Mouse (Mus musculus) midbrain, embryonic 12.5 days (tissue): ENCODE measurements around the gene Rsc1a1. TPM values are rescaled to one million over a fixed set of nuclear protein-coding genes. Genes with fewer than 3 reads are reported as not detected.

ENCODE experiments used
- ATAC-seq: fragments of 200-750 bp; cut with Nextera tagmentation; 2 replicates; pipeline ENCODE4 v1.8.0; 2017; ENCODE audit warnings: low read depth, moderate TSS enrichment, moderate library complexity; ENCODE audit not compliant: low FRiP score
- H3K27ac ChIP-seq: fragments of 300-500 bp; sonication (generic); replicated peaks from 2 replicates; pipeline ENCODE4 v1.5.1; 2016; ENCODE audit warnings: mild to moderate bottlenecking
- H3K27me3 ChIP-seq: fragments of 300-500 bp; sonication (generic); 2 replicates; pipeline ENCODE4 v1.6.1; 2016; ENCODE audit warnings: mild to moderate bottlenecking
- H3K36me3 ChIP-seq: fragments of 300-500 bp; sonication (generic); 2 replicates; pipeline ENCODE4 v1.6.1; 2016
- H3K4me1 ChIP-seq: fragments of 300-500 bp; sonication (generic); 2 replicates; pipeline ENCODE4 v1.6.1; 2016
- H3K4me2 ChIP-seq: fragments of 300-500 bp; sonication (generic); replicated peaks from 2 replicates; pipeline ENCODE4 v1.6.1; 2016; ENCODE audit warnings: mild to moderate bottlenecking, moderate library complexity
- H3K4me3 ChIP-seq: fragments of 300-500 bp; sonication (generic); 2 replicates; pipeline ENCODE4 v1.5.1; 2016; ENCODE audit warnings: mild to moderate bottlenecking
- H3K9ac ChIP-seq: fragments of 300-500 bp; sonication (generic); replicated peaks from 2 replicates; pipeline ENCODE4 v1.6.1; 2016; ENCODE audit warnings: mild to moderate bottlenecking, moderate library complexity
- H3K9me3 ChIP-seq: fragments of 300-500 bp; sonication (generic); 2 replicates; pipeline ENCODE4 v1.6.1; 2016; ENCODE audit warnings: mild to moderate bottlenecking
- WGBS: fragments of 180-500 bp; shearing (Covaris S2); methylation state at CpG from one replicate; pipeline ENCODE4 v1.1.7; 2016; 5-methylcytosine and 5-hydroxymethylcytosine counted together
- polyA plus RNA-seq: library from polyadenylated mRNA; unstranded; fragments of >200 nt; fragmentation: Nextera tagmentation; extraction: Ambion mirVana; gene quantifications from 2 replicates; pipeline ENCODE4 v1.2.1, GENCODE M21; 2016

The Rsc1a1 gene
- polyA plus RNA-seq, 1 experiment from 2014 or later: not detected

GRCm38 (mm10) chr4:141686525-141686924, 1.1 kb upstream of the Rsc1a1 start:
- H3K4me2 ChIP-seq: no peak overlapping the region
- no peak overlapping the region for H3K9ac ChIP-seq
- H3K4me3 ChIP-seq: no peak overlapping the region
- no peaks in the 10 kb centered on the region for H3K9me3 ChIP-seq
- WGBS: 85% methylated on average over 8 of the region's 8 CpGs
- no peak overlapping the region for H3K27ac ChIP-seq
- ATAC-seq: no peak
- H3K27me3 ChIP-seq: no peaks in the 10 kb centered on the region
- H3K4me1 ChIP-seq: no peaks in the 10 kb centered on the region
- peaks cover 67% of the 10 kb centered on the region for H3K36me3 ChIP-seq

GRCm38 (mm10) chr4:141686093-141686492, 694 bp upstream of the Rsc1a1 start:
- no peak for ATAC-seq
- Histone ChIP-seq H3K4me1 (no peaks in the 10 kb centered on the region), H3K27ac (no peak overlapping the region), H3K36me3 (peaks cover 62% of the 10 kb centered on the region), H3K9ac (no peak overlapping the region), H3K4me2 (no peak overlapping the region), H3K4me3 (no peak overlapping the region), H3K27me3 (no peaks in the 10 kb centered on the region), H3K9me3 (no peaks in the 10 kb centered on the region)
- WGBS: 92% methylated on average over 3 of the region's 3 CpGs

GRCm38 (mm10) chr4:141682706-141683230, 2.6 kb downstream of the Rsc1a1 start:
- peaks cover 39% of the 10 kb centered on the region for H3K36me3 ChIP-seq

GRCm38 (mm10) chr4:141681767-141682166, 3.6 kb downstream of the Rsc1a1 start:
- Histone ChIP-seq H3K4me2 (no peak overlapping the region), H3K4me1 (no peaks in the 10 kb centered on the region), H3K4me3 (no peak overlapping the region), H3K27ac (no peak overlapping the region), H3K9ac (no peak overlapping the region), H3K36me3 (peaks cover 35% of the 10 kb centered on the region), H3K9me3 (no peaks in the 10 kb centered on the region), H3K27me3 (no peaks in the 10 kb centered on the region)
- 69% methylated on average over 7 of the region's 7 CpGs for WGBS
- no peak for ATAC-seq

More at GRCm38 (mm10) chr4:141682706-141683230, 2.6 kb downstream of the Rsc1a1 start:
- H3K27me3 ChIP-seq: no peaks in the 10 kb centered on the region
- ATAC-seq: no peak
- H3K4me3 ChIP-seq: no peak overlapping the region
- H3K9ac ChIP-seq: no peak overlapping the region
- H3K9me3 ChIP-seq: no peaks in the 10 kb centered on the region
- no peak overlapping the region for H3K27ac ChIP-seq
- H3K4me2 ChIP-seq: no peak overlapping the region
- WGBS: 63% methylated on average over 12 of the region's 12 CpGs
- H3K4me1 ChIP-seq: no peaks in the 10 kb centered on the region

- ATAC-seq: no peak
- Histone ChIP-seq H3K4me1 (no peaks in the 10 kb centered on the region), H3K27ac (no peak overlapping the region), H3K27me3 (no peaks in the 10 kb centered on the region), H3K9me3 (no peaks in the 10 kb centered on the region), H3K4me3 (no peak overlapping the region), H3K36me3 (peaks cover 26% of the 10 kb centered on the region), H3K9ac (no peak overlapping the region), H3K4me2 (no peak overlapping the region)
- WGBS: 78% methylated on average over 12 of the region's 12 CpGs
Measured at GRCm38 (mm10) chr4:141680892-141681291, 4.5 kb downstream of the Rsc1a1 start.

- no peak overlapping the region for H3K4me2 ChIP-seq
- ATAC-seq: no peak
- no peak overlapping the region for H3K27ac ChIP-seq
- H3K36me3 ChIP-seq: peaks cover 8% of the 10 kb centered on the region
- no peaks in the 10 kb centered on the region for H3K27me3 ChIP-seq
- WGBS: 90% methylated on average over 2 of the region's 2 CpGs
- H3K9me3 ChIP-seq: no peaks in the 10 kb centered on the region
- no peaks in the 10 kb centered on the region for H3K4me1 ChIP-seq
- no peak overlapping the region for H3K9ac ChIP-seq
- no peak overlapping the region for H3K4me3 ChIP-seq
Measured at GRCm38 (mm10) chr4:141679016-141679415, 6.4 kb downstream of the Rsc1a1 start.

GRCm38 (mm10) chr4:141676462-141676979, 8.9 kb downstream of the Rsc1a1 start:
- no peak overlapping the region for H3K27ac ChIP-seq
- H3K9me3 ChIP-seq: no peaks in the 10 kb centered on the region
- H3K27me3 ChIP-seq: no peaks in the 10 kb centered on the region
- no peak for ATAC-seq
- no peaks in the 10 kb centered on the region for H3K36me3 ChIP-seq
- WGBS: 81% methylated on average over 5 of the region's 5 CpGs
- no peak overlapping the region for H3K4me3 ChIP-seq
- no peak overlapping the region for H3K4me2 ChIP-seq
- no peaks in the 10 kb centered on the region for H3K4me1 ChIP-seq
- no peak overlapping the region for H3K9ac ChIP-seq

GRCm38 (mm10) chr4:141672325-141672724, 13.1 kb downstream of the Rsc1a1 start:
- Histone ChIP-seq H3K4me1 (no peaks in the 10 kb centered on the region), H3K27ac (no peak overlapping the region), H3K4me3 (no peak overlapping the region), H3K9me3 (no peaks in the 10 kb centered on the region), H3K4me2 (no peak overlapping the region), H3K36me3 (no peaks in the 10 kb centered on the region), H3K9ac (no peak overlapping the region), H3K27me3 (no peaks in the 10 kb centered on the region)
- ATAC-seq: no peak
- 75% methylated on average over 13 of the region's 13 CpGs for WGBS

- no peaks in the 10 kb centered on the region for H3K36me3 ChIP-seq
- WGBS: 85% methylated on average over 4 of the region's 4 CpGs
- H3K27ac ChIP-seq: no peak overlapping the region
- no peak overlapping the region for H3K4me3 ChIP-seq
- ATAC-seq: no peak
- H3K9me3 ChIP-seq: no peaks in the 10 kb centered on the region
- H3K27me3 ChIP-seq: no peaks in the 10 kb centered on the region
- H3K4me1 ChIP-seq: no peaks in the 10 kb centered on the region
- no peak overlapping the region for H3K9ac ChIP-seq
- H3K4me2 ChIP-seq: no peak overlapping the region
Measured at GRCm38 (mm10) chr4:141671389-141671788, 14.0 kb downstream of the Rsc1a1 start.

- H3K9me3 ChIP-seq: no peaks in the 10 kb centered on the region
- H3K4me3 ChIP-seq: no peak overlapping the region
- H3K9ac ChIP-seq: no peak overlapping the region
- no peaks in the 10 kb centered on the region for H3K36me3 ChIP-seq
- no peak overlapping the region for H3K4me2 ChIP-seq
- H3K27me3 ChIP-seq: no peaks in the 10 kb centered on the region
- no peak for ATAC-seq
- 89% methylated on average over 18 of the region's 18 CpGs for WGBS
- H3K4me1 ChIP-seq: no peaks in the 10 kb centered on the region
- H3K27ac ChIP-seq: no peak overlapping the region
Measured at GRCm38 (mm10) chr4:141669898-141670712, 15.3 kb downstream of the Rsc1a1 start.

- Histone ChIP-seq H3K36me3 (peaks cover 10% of the 10 kb centered on the region), H3K4me2 (peak within 1 kb of the TSS; percentile 89), H3K4me3 (peak within 1 kb of the TSS; percentile 79), H3K9ac (peak within 1 kb of the TSS; percentile 86), H3K9me3 (no peaks in the 10 kb centered on the region), H3K27ac (peak within 1 kb of the TSS; percentile 64), H3K27me3 (no peaks in the 10 kb centered on the region), H3K4me1 (peaks cover 17% of the 10 kb centered on the region)
- ATAC-seq: 0 out of 2 replicates have a peak, but pooled peaks have one; percentile 4
- 74% methylated on average over 8 of the region's 8 CpGs for WGBS
Measured at GRCm38 (mm10) chr4:141664799-141665198, 20.6 kb downstream of the Rsc1a1 start, which contains the start of gene Plekhm2. Gene Plekhm2 (minus strand): TSS chr4:141664899.

- H3K4me3 ChIP-seq: peak overlapping the region; percentile 79
- WGBS: 1% methylated on average over 41 of the region's 60 CpGs
- peak; percentile 87 for ATAC-seq
- H3K4me2 ChIP-seq: peak overlapping the region; percentile 89
- peak overlapping the region; percentile 86 for H3K9ac ChIP-seq
- H3K27ac ChIP-seq: peak overlapping the region; percentile 64
- no peaks in the 10 kb centered on the region for H3K27me3 ChIP-seq
- H3K36me3 ChIP-seq: peaks cover 11% of the 10 kb centered on the region
- peaks cover 17% of the 10 kb centered on the region for H3K4me1 ChIP-seq
- H3K9me3 ChIP-seq: no peaks in the 10 kb centered on the region
Measured at GRCm38 (mm10) chr4:141664011-141664745, 21.2 kb downstream of the Rsc1a1 start.
